ENCODE assay signal across 14 mouse cellular contexts in the genomic region with DNA sequence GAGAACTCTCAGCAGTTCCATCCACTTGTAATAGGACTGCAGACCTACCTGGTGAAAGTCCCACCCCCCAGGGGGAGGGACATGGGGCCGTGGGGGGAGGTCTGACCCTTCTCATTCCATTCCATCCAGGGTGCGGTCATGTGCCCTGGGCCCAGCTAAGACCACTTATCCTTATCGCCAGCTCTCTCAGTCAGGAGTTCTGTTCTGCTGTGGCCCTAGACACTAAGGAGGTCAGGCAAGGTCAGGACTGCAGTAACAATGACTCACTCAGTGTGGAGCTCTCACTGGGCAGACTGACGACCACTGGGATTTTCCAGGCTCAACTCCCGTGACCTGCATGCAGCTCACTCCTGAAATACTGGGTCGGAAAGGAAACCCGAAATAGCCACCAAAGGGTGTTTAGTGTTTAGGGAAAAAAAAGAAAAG. TPM values are rescaled to one million over a fixed set of nuclear protein-coding genes. Genes with fewer than 3 reads are reported as not detected.
DNase-seq lines count a peak whose midpoint lies in the region; ATAC-seq lines count a peak whose summit lies in the region.
"Had no signal": no experiment of that assay in that cellular context is flagged by ENCODE, and none has a peak within 500 bp of the region (broad histone marks: within the 10 kb centered on the region; RNA-seq: fewer than 3 reads in every experiment).

No protein-coding gene starts in this region.

- no peak overlapping the region for H3K9ac ChIP-seq in heart, embryonic 11.5 days (ENCODE audit: low read depth, low read length)
- no peak overlapping the region for H3K9ac ChIP-seq in lung, embryonic 15.5 days
- H3K9ac ChIP-seq in midbrain, embryonic 16.5 days (ENCODE audit: low read depth, low read length), result no peak overlapping the region
- H3K9ac ChIP-seq: liver, embryonic 15.5 days had no signal

- DNase-seq in 3T3-L1 (ENCODE audit: low read depth, low spot score) (peak; percentile 41), WW6 (ENCODE audit: low read depth, low spot score) (peak; percentile 22)
- no peak for DNase-seq in right cerebral cortex, postnatal 10 days (ENCODE audit: low spot score in 2 of 2)
- DNase-seq in cerebellum, postnatal 14 days, result no peak
- DNase-seq: cerebellum, postnatal 36 days; gastrocnemius, adult 2 months; right cerebral cortex, adult 18-20 months had no signal

- H3K4me1 ChIP-seq in heart, embryonic 11.5 days (ENCODE audit: control insufficient read depth, insufficient read depth, low read length), result 0 out of 2 replicates have a peak, but pooled peaks cover 3% of the 10 kb centered on the region
- no peaks in the 10 kb centered on the region for H3K4me1 ChIP-seq in lung, embryonic 15.5 days
- no peaks in the 10 kb centered on the region for H3K4me1 ChIP-seq in midbrain, embryonic 16.5 days (ENCODE audit: control insufficient read depth, insufficient read depth, low read length)
- H3K4me1 ChIP-seq: liver, embryonic 15.5 days had no signal

- ATAC-seq in heart, embryonic 11.5 days (replicated peaks; ENCODE audit: insufficient number of reproducible peaks, low FRiP score, low TSS enrichment), result peak; percentile 75
- ATAC-seq in lung, embryonic 15.5 days (ENCODE audit: borderline replicate concordance, extremely low read depth, low FRiP score, low TSS enrichment), result peak; percentile 70; the same call in 1 of the 2 replicates
- ATAC-seq in midbrain, embryonic 16.5 days, result no peak
- ATAC-seq: intestine, postnatal 0 days had no signal

- H3K9me3 ChIP-seq in heart, embryonic 11.5 days (replicated peaks; ENCODE audit: control insufficient read depth, low read length), result no peaks in the 10 kb centered on the region
- H3K9me3 ChIP-seq in lung, embryonic 15.5 days, result no peaks in the 10 kb centered on the region
- H3K9me3 ChIP-seq in midbrain, embryonic 16.5 days (replicated peaks; ENCODE audit: control insufficient read depth, low read length, poor library complexity, severe bottlenecking), result no peaks in the 10 kb centered on the region
- H3K9me3 ChIP-seq: G1E; liver, embryonic 15.5 days had no signal

- no peak overlapping the region for H3K4me2 ChIP-seq in heart, embryonic 11.5 days
- no peak overlapping the region for H3K4me2 ChIP-seq in lung, embryonic 15.5 days
- H3K4me2 ChIP-seq in midbrain, embryonic 16.5 days (ENCODE audit: low read length), result no peak overlapping the region
- H3K4me2 ChIP-seq: liver, embryonic 15.5 days had no signal

- H3K4me3 ChIP-seq in heart, embryonic 11.5 days (ENCODE audit: low read depth, low read length), result no peak overlapping the region
- H3K4me3 ChIP-seq in lung, embryonic 15.5 days, result no peak overlapping the region
- H3K4me3 ChIP-seq in midbrain, embryonic 16.5 days (ENCODE audit: low read depth, low read length), result no peak overlapping the region
- H3K4me3 ChIP-seq: gastrocnemius, adult 2 months; liver, embryonic 15.5 days; myocyte had no signal

- H3K36me3 ChIP-seq in heart, embryonic 11.5 days (ENCODE audit: control insufficient read depth, insufficient read depth, low read length), result no peaks in the 10 kb centered on the region
- H3K36me3 ChIP-seq in lung, embryonic 15.5 days, result no peaks in the 10 kb centered on the region
- H3K36me3 ChIP-seq in midbrain, embryonic 16.5 days (ENCODE audit: control insufficient read depth, insufficient read depth, low read length), result no peaks in the 10 kb centered on the region
- H3K36me3 ChIP-seq: G1E; liver, embryonic 15.5 days had no signal

- WGBS in heart, embryonic 11.5 days (ENCODE audit: insufficient replicate concordance), result 21% methylated on average over 7 of the region's 7 CpGs
- 37% methylated on average over 7 of the region's 7 CpGs for WGBS in lung, embryonic 15.5 days
- WGBS in midbrain, embryonic 16.5 days, result 42% methylated on average over 7 of the region's 7 CpGs

- H3K27me3 ChIP-seq in heart, embryonic 11.5 days (ENCODE audit: control insufficient read depth, insufficient read depth, low read length), result no peaks in the 10 kb centered on the region
- no peaks in the 10 kb centered on the region for H3K27me3 ChIP-seq in lung, embryonic 15.5 days
- no peaks in the 10 kb centered on the region for H3K27me3 ChIP-seq in midbrain, embryonic 16.5 days (ENCODE audit: control insufficient read depth, insufficient read depth, low read depth, low read length)

- H3K27ac ChIP-seq in heart, embryonic 11.5 days (ENCODE audit: low read depth, low read length), result peak overlapping the region; percentile 62; the same call in 1 of the 2 replicates
- H3K27ac ChIP-seq in lung, embryonic 15.5 days, result no peak overlapping the region
- no peak overlapping the region for H3K27ac ChIP-seq in midbrain, embryonic 16.5 days (ENCODE audit: low read length)
- H3K27ac ChIP-seq: gastrocnemius, adult 2 months; liver, embryonic 15.5 days had no signal

RNA-seq across cellular contexts. Expression of a gene that starts 16.1 kb away (rescaled TPM):
- polyA plus RNA-seq in heart, embryonic 11.5 days (2014; fragmentation: Nextera tagmentation; extraction: Ambion mirVana), result 12.3 TPM in 2 replicates
- polyA plus RNA-seq in lung, embryonic 15.5 days (2015; fragmentation: Nextera tagmentation; extraction: Ambion mirVana), result 3.2 and 3.4 TPM in 2 replicates
- polyA plus RNA-seq in midbrain, embryonic 16.5 days (2015; fragmentation: Nextera tagmentation; extraction: Ambion mirVana), result 1.0 and 1.6 TPM in 2 replicates

Comparison
In these comparisons a context has a peak if more than half of its experiments do, and no peak if none do; other contexts are left out.
1. DNase-seq: peak in 3T3-L1 (single experiment) and WW6 (single experiment); none in right cerebral cortex, postnatal 10 days (0 of 2) and cerebellum, postnatal 14 days (0 of 2).